Mouse (Mus musculus): ENCODE results near the gene Kifap3. TPM values are rescaled to one million over a fixed set of nuclear protein-coding genes. Genes with fewer than 3 reads are reported as not detected.
"Not testable (repeated sequence)": the region's sequence is repeated elsewhere in the genome, so short reads cannot be mapped to it uniquely, and the experiment has no call there.

Gene Kifap3
- polyA plus RNA-seq, 1 experiment from 2014 or later: 26.8 TPM

- H3K36me3 ChIP-seq; H3K4me3 ChIP-seq (replicated peaks); H3K27ac ChIP-seq; H3K9ac ChIP-seq; ATAC-seq (ENCODE audit: insufficient read depth, low FRiP score, low read depth); H3K27me3 ChIP-seq (replicated peaks); H3K9me3 ChIP-seq; H3K4me1 ChIP-seq; H3K4me2 ChIP-seq: not testable (repeated sequence)
- WGBS: 89% methylated on average over 3 of the region's 3 CpGs
Measured at GRCm38 (mm10) chr1:163838482-163838881, 59.1 kb downstream of the Kifap3 start.

GRCm38 (mm10) chr1:163840555-163840954, 61.2 kb downstream of the Kifap3 start:
- no peak overlapping the region for H3K4me3 ChIP-seq (replicated peaks)
- no peaks in the 10 kb centered on the region for H3K9me3 ChIP-seq
- no peak for ATAC-seq (ENCODE audit: insufficient read depth, low FRiP score, low read depth)
- no peaks in the 10 kb centered on the region for H3K4me1 ChIP-seq
- H3K36me3 ChIP-seq: no peaks in the 10 kb centered on the region
- H3K27me3 ChIP-seq (replicated peaks): no peaks in the 10 kb centered on the region
- WGBS: 88% methylated on average over 8 of the region's 8 CpGs
- no peak overlapping the region for H3K4me2 ChIP-seq
- no peak overlapping the region for H3K27ac ChIP-seq
- H3K9ac ChIP-seq: no peak overlapping the region

GRCm38 (mm10) chr1:163842238-163842637, 62.9 kb downstream of the Kifap3 start:
- 52% methylated on average over 2 of the region's 2 CpGs for WGBS
- Histone ChIP-seq H3K4me3 (replicated peaks) (no peak overlapping the region), H3K9me3 (no peaks in the 10 kb centered on the region), H3K27me3 (replicated peaks) (no peaks in the 10 kb centered on the region), H3K9ac (no peak overlapping the region), H3K4me1 (no peaks in the 10 kb centered on the region), H3K4me2 (no peak overlapping the region), H3K36me3 (no peaks in the 10 kb centered on the region), H3K27ac (no peak overlapping the region)
- ATAC-seq (ENCODE audit: insufficient read depth, low FRiP score, low read depth): no peak

GRCm38 (mm10) chr1:163843899-163844298, 64.5 kb downstream of the Kifap3 start:
- H3K36me3 ChIP-seq: no peaks in the 10 kb centered on the region
- no peak for ATAC-seq (ENCODE audit: insufficient read depth, low FRiP score, low read depth)
- H3K27ac ChIP-seq: no peak overlapping the region

GRCm38 (mm10) chr1:163852884-163853560, 73.6 kb downstream of the Kifap3 start:
- H3K9ac ChIP-seq: no peak overlapping the region
- no peak overlapping the region for H3K4me3 ChIP-seq (replicated peaks)
- no peak for ATAC-seq (ENCODE audit: insufficient read depth, low FRiP score, low read depth)
- WGBS: 50% methylated on average over 5 of the region's 5 CpGs
- H3K9me3 ChIP-seq: no peaks in the 10 kb centered on the region
- H3K4me2 ChIP-seq: no peak overlapping the region
- H3K27ac ChIP-seq: no peak overlapping the region
- H3K27me3 ChIP-seq (replicated peaks): no peaks in the 10 kb centered on the region
- H3K36me3 ChIP-seq: no peaks in the 10 kb centered on the region
- H3K4me1 ChIP-seq: no peaks in the 10 kb centered on the region

More at GRCm38 (mm10) chr1:163843899-163844298, 64.5 kb downstream of the Kifap3 start:
- Histone ChIP-seq H3K4me1 (no peaks in the 10 kb centered on the region), H3K4me2 (no peak overlapping the region), H3K9me3 (no peaks in the 10 kb centered on the region), H3K27me3 (replicated peaks) (no peaks in the 10 kb centered on the region), H3K9ac (no peak overlapping the region), H3K4me3 (replicated peaks) (no peak overlapping the region)

- no peaks in the 10 kb centered on the region for H3K4me1 ChIP-seq
Measured at GRCm38 (mm10) chr1:163858420-163858819, 79.0 kb downstream of the Kifap3 start.

GRCm38 (mm10) chr1:163861538-163861937, 82.2 kb downstream of the Kifap3 start:
- Histone ChIP-seq H3K4me2 (no peak overlapping the region), H3K36me3 (peaks cover 4% of the 10 kb centered on the region), H3K4me1 (no peaks in the 10 kb centered on the region), H3K9ac (no peak overlapping the region), H3K4me3 (replicated peaks) (no peak overlapping the region), H3K27ac (no peak overlapping the region), H3K27me3 (replicated peaks) (no peaks in the 10 kb centered on the region), H3K9me3 (no peaks in the 10 kb centered on the region)
- ATAC-seq (ENCODE audit: insufficient read depth, low FRiP score, low read depth): no peak

More at GRCm38 (mm10) chr1:163858420-163858819, 79.0 kb downstream of the Kifap3 start:
- Histone ChIP-seq H3K4me3 (replicated peaks) (no peak overlapping the region), H3K27ac (no peak overlapping the region), H3K36me3 (no peaks in the 10 kb centered on the region), H3K27me3 (replicated peaks) (no peaks in the 10 kb centered on the region), H3K9me3 (no peaks in the 10 kb centered on the region), H3K9ac (no peak overlapping the region), H3K4me2 (no peak overlapping the region)
- 70% methylated on average over 2 of the region's 2 CpGs for WGBS
- no peak for ATAC-seq (ENCODE audit: insufficient read depth, low FRiP score, low read depth)

- no peaks in the 10 kb centered on the region for H3K9me3 ChIP-seq
- H3K27me3 ChIP-seq (replicated peaks): no peaks in the 10 kb centered on the region
- H3K36me3 ChIP-seq: no peaks in the 10 kb centered on the region
- H3K27ac ChIP-seq: no peak overlapping the region
- ATAC-seq (ENCODE audit: insufficient read depth, low FRiP score, low read depth): no peak
- no peak overlapping the region for H3K4me3 ChIP-seq (replicated peaks)
- H3K4me2 ChIP-seq: no peak overlapping the region
- 84% methylated on average over 3 of the region's 3 CpGs for WGBS
- H3K4me1 ChIP-seq: no peaks in the 10 kb centered on the region
- no peak overlapping the region for H3K9ac ChIP-seq
Measured at GRCm38 (mm10) chr1:163873158-163873557, 93.8 kb downstream of the Kifap3 start.

- Histone ChIP-seq H3K27ac (no peak overlapping the region), H3K4me3 (replicated peaks) (no peak overlapping the region), H3K27me3 (replicated peaks) (no peaks in the 10 kb centered on the region), H3K9ac (no peak overlapping the region), H3K36me3 (no peaks in the 10 kb centered on the region), H3K4me2 (no peak overlapping the region), H3K4me1 (no peaks in the 10 kb centered on the region), H3K9me3 (no peaks in the 10 kb centered on the region)
- ATAC-seq (ENCODE audit: insufficient read depth, low FRiP score, low read depth): no peak
Measured at GRCm38 (mm10) chr1:163889629-163890028, 110.2 kb downstream of the Kifap3 start.

GRCm38 (mm10) chr1:163893294-163893693, 113.9 kb downstream of the Kifap3 start:
- H3K9me3 ChIP-seq: no peaks in the 10 kb centered on the region
- ATAC-seq (ENCODE audit: insufficient read depth, low FRiP score, low read depth): no peak
- H3K4me2 ChIP-seq: no peak overlapping the region
- H3K9ac ChIP-seq: no peak overlapping the region
- WGBS: 89% methylated on average over 5 of the region's 5 CpGs
- H3K27ac ChIP-seq: no peak overlapping the region
- no peaks in the 10 kb centered on the region for H3K27me3 ChIP-seq (replicated peaks)
- no peaks in the 10 kb centered on the region for H3K36me3 ChIP-seq
- H3K4me3 ChIP-seq (replicated peaks): no peak overlapping the region
- no peaks in the 10 kb centered on the region for H3K4me1 ChIP-seq

GRCm38 (mm10) chr1:163893774-163894527, 114.6 kb downstream of the Kifap3 start:
- ATAC-seq (ENCODE audit: insufficient read depth, low FRiP score, low read depth): no peak
- H3K4me3 ChIP-seq (replicated peaks): no peak overlapping the region
- 81% methylated on average over 11 of the region's 11 CpGs for WGBS

GRCm38 (mm10) chr1:163898291-163898764, 118.9 kb downstream of the Kifap3 start:
- ATAC-seq (ENCODE audit: insufficient read depth, low FRiP score, low read depth): no peak
- WGBS: 51% methylated on average over 5 of the region's 5 CpGs
- H3K9me3 ChIP-seq: no peaks in the 10 kb centered on the region
- no peaks in the 10 kb centered on the region for H3K4me1 ChIP-seq
- no peak overlapping the region for H3K27ac ChIP-seq
- no peak overlapping the region for H3K4me3 ChIP-seq (replicated peaks)
- H3K4me2 ChIP-seq: no peak overlapping the region
- H3K27me3 ChIP-seq (replicated peaks): no peaks in the 10 kb centered on the region
- no peak overlapping the region for H3K9ac ChIP-seq
- H3K36me3 ChIP-seq: no peaks in the 10 kb centered on the region

More at GRCm38 (mm10) chr1:163893774-163894527, 114.6 kb downstream of the Kifap3 start:
- H3K27ac ChIP-seq: no peak overlapping the region
- no peaks in the 10 kb centered on the region for H3K27me3 ChIP-seq (replicated peaks)
- H3K36me3 ChIP-seq: no peaks in the 10 kb centered on the region
- H3K9me3 ChIP-seq: no peaks in the 10 kb centered on the region
- H3K4me2 ChIP-seq: no peak overlapping the region
- no peak overlapping the region for H3K9ac ChIP-seq
- H3K4me1 ChIP-seq: no peaks in the 10 kb centered on the region
